Comparison of ENCODE assay signal across 9 mouse cellular contexts in the genomic region with DNA sequence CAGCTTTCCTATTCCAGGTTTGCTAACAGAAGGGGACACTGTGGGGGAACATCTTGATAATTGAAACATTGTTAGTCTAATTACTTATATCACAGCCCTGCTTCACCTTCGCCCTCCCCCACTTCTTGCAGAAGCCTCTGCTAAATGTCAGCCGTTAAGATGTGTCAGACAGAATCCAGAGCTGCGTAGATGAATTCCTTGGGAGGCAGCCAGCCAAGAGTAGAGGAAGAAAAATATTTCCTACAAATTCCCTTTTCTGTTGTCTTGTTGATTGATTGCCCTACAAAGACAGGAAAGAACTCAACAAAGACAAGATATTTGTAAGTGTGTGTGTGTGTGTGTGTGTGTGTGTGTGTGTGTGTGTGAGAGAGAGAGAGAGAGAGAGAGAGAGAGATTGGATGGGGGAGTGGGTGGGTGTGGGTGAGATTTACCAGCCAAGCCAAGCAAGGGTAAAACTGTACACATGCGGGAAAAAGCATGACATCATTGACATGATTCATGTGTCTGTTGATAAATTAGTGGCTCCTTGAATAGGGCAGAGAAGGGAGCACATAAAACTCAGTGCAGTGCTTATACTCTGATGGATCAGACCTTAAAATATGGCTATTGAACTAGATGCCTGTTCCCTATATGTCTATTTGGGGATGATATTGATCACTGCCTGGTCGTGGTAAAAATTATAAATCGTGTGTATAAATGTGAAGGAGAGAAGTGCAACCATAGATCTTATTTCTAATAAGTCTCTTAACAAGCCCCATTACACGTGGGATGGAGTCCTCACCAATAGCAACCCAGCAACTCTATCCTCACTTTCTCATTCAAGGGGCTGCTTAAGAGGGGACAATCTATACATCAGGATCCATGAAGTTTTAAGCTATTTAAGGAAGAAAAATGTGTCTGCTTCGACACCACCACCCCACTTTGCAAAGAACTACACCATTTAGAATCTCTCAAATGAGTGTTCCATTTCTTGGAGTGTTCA.
DNase-seq lines count a peak whose midpoint lies in the region; ATAC-seq lines count a peak whose summit lies in the region.
"Had no signal": no experiment of that assay in that cellular context is flagged by ENCODE, and none has a peak within 500 bp of the region (broad histone marks: within the 10 kb centered on the region; RNA-seq: fewer than 3 reads in every experiment).

No protein-coding gene starts in this region.

- no peaks in the 10 kb centered on the region for H3K9me3 ChIP-seq in hindbrain, embryonic 12.5 days (replicated peaks)
- no peaks in the 10 kb centered on the region for H3K9me3 ChIP-seq in hindbrain, embryonic 10.5 days
- no peaks in the 10 kb centered on the region for H3K9me3 ChIP-seq in heart, embryonic 15.5 days (replicated peaks)

- WGBS in hindbrain, embryonic 12.5 days = 62% methylated on average over 8 of the region's 8 CpGs
- 76% methylated on average over 8 of the region's 8 CpGs for WGBS in hindbrain, embryonic 10.5 days
- 35% methylated on average over 8 of the region's 8 CpGs for WGBS in heart, embryonic 15.5 days

- 0 out of 2 replicates have a peak, but pooled peaks have one; percentile 23 for ATAC-seq in hindbrain, embryonic 12.5 days (ENCODE audit: low FRiP score)
- peak; percentile 87 for ATAC-seq in heart, embryonic 15.5 days (replicated peaks; ENCODE audit: insufficient number of reproducible peaks, insufficient read depth, low FRiP score, low read depth)

- H3K27me3 ChIP-seq in hindbrain, embryonic 12.5 days = no peaks in the 10 kb centered on the region
- no peaks in the 10 kb centered on the region for H3K27me3 ChIP-seq in hindbrain, embryonic 10.5 days (ENCODE audit: insufficient read depth, poor library complexity, severe bottlenecking)
- H3K27me3 ChIP-seq in heart, embryonic 15.5 days = no peaks in the 10 kb centered on the region
- H3K27me3 ChIP-seq: megakaryocyte, embryonic 14.5 days had no signal

- H3K36me3 ChIP-seq in hindbrain, embryonic 12.5 days = no peaks in the 10 kb centered on the region
- no peaks in the 10 kb centered on the region for H3K36me3 ChIP-seq in hindbrain, embryonic 10.5 days
- H3K36me3 ChIP-seq in heart, embryonic 15.5 days = no peaks in the 10 kb centered on the region

- no peak for DNase-seq in hindbrain, embryonic 10.5 days (ENCODE audit: low spot score)
- DNase-seq in adrenal gland, adult 8-10 months = peak; percentile 8
- DNase-seq in lung, postnatal 10 days = peak; percentile 55
- no peak for DNase-seq in natural killer cell, adult 2 months (ENCODE audit: low spot score in 2 of 2)
- DNase-seq in layer of hippocampus, postnatal 36 days = no peak
- DNase-seq in urinary bladder, adult 18-20 months (ENCODE audit: low spot score in 2 of 2) = no peak

- no peak overlapping the region for H3K4me2 ChIP-seq in hindbrain, embryonic 12.5 days (replicated peaks)
- no peak overlapping the region for H3K4me2 ChIP-seq in heart, embryonic 15.5 days

- peaks cover 15% of the 10 kb centered on the region for H3K4me1 ChIP-seq in hindbrain, embryonic 12.5 days
- H3K4me1 ChIP-seq in hindbrain, embryonic 10.5 days (replicated peaks) = peaks cover 15% of the 10 kb centered on the region
- peaks cover 23% of the 10 kb centered on the region for H3K4me1 ChIP-seq in heart, embryonic 15.5 days (replicated peaks)
- H3K4me1 ChIP-seq: megakaryocyte, embryonic 14.5 days had no signal

- H3K4me3 ChIP-seq in hindbrain, embryonic 12.5 days = no peak overlapping the region
- no peak overlapping the region for H3K4me3 ChIP-seq in hindbrain, embryonic 10.5 days
- no peak overlapping the region for H3K4me3 ChIP-seq in heart, embryonic 15.5 days
- H3K4me3 ChIP-seq: megakaryocyte, embryonic 14.5 days had no signal

- no peak overlapping the region for H3K27ac ChIP-seq in hindbrain, embryonic 12.5 days
- H3K27ac ChIP-seq in hindbrain, embryonic 10.5 days = no peak overlapping the region
- peak overlapping the region; percentile 62 for H3K27ac ChIP-seq in heart, embryonic 15.5 days

- H3K9ac ChIP-seq in hindbrain, embryonic 12.5 days = no peak overlapping the region
- H3K9ac ChIP-seq in heart, embryonic 15.5 days = no peak overlapping the region

Comparison
In these comparisons a context has a peak if more than half of its experiments do, and no peak if none do; other contexts are left out.
1. DNase-seq: peak in adrenal gland, adult 8-10 months (single experiment) and lung, postnatal 10 days (single experiment); none in hindbrain, embryonic 10.5 days (single experiment), natural killer cell, adult 2 months (0 of 2), layer of hippocampus, postnatal 36 days (0 of 2) and urinary bladder, adult 18-20 months (0 of 2).